Mouse (Mus musculus): ENCODE measurements around the gene Card9.
A peak's percentile ranks its signal among the peaks of the same experiment; 100 is the strongest.

Gene Card9

DNA sequence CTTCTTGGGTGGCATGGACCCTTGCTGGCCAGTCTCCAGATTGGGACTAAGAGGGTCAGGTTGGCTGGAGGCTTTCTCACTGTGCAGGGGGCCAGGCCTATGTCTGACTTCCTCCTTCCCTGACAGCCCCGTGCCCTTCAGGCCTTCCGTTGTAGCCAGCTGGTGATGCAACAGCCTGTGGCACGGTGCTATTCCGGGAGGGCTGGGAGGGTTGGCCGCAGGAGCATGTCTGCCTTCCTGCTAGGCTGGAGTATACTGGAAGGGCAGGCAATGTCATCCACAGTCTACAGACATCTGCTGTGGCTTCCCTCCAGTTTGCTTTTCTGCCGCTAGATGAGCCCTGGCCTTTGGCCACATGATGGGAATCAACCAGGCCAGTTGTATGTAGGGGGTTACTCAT lies 735 bp downstream of the Card9 start:
- peak; percentile 59 to 63 for DNase-seq

GRCm38 (mm10) chr2:26358667-26359320 lies 1.9 kb downstream of the Card9 start:
- DNase-seq, result no peak

- DNase-seq, result no peak
Measured at GRCm38 (mm10) chr2:26357484-26357883, 3.2 kb downstream of the Card9 start.

GRCm38 (mm10) chr2:26356678-26357077 lies 4.0 kb downstream of the Card9 start:
- peak; percentile 41 to 75 for DNase-seq

DNA sequence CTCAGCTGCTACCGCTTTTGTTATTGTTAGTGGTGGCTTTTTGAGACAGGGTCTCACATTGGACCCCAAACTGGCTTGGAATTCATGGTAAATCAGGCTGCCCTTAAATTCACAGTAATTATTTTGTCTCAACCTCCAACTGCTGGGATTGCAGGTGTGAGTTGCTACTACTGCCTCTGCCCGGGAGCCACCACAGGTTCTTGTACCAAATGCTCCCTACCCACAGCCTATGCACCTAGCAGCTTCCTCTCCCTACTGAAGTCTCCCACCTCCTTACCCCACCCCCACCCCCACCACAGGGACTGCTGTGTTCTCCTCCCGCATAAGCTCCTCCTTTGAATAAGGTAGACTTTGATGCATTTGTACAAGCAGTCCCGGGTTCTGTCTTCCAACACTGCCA lies 4.5 kb downstream of the Card9 start:
- no peak for DNase-seq

GRCm38 (mm10) chr2:26354401-26354800 lies 6.3 kb downstream of the Card9 start:
- no peak for DNase-seq

- no peak for DNase-seq
Measured at GRCm38 (mm10) chr2:26353066-26353980, 7.4 kb downstream of the Card9 start.

- DNase-seq, result no peak
Measured at GRCm38 (mm10) chr2:26352291-26352910, 8.3 kb downstream of the Card9 start.

- peak; percentile 95 to 96 for DNase-seq
Measured at GRCm38 (mm10) chr2:26351358-26352290, 9.1 kb downstream of the Card9 start, which contains the start of gene Dnlz. TSS of gene Dnlz (minus strand) at chr2:26352110.

GRCm38 (mm10) chr2:26348241-26348640 lies 12.5 kb downstream of the Card9 start:
- peak; percentile 61 to 82 for DNase-seq

DNA sequence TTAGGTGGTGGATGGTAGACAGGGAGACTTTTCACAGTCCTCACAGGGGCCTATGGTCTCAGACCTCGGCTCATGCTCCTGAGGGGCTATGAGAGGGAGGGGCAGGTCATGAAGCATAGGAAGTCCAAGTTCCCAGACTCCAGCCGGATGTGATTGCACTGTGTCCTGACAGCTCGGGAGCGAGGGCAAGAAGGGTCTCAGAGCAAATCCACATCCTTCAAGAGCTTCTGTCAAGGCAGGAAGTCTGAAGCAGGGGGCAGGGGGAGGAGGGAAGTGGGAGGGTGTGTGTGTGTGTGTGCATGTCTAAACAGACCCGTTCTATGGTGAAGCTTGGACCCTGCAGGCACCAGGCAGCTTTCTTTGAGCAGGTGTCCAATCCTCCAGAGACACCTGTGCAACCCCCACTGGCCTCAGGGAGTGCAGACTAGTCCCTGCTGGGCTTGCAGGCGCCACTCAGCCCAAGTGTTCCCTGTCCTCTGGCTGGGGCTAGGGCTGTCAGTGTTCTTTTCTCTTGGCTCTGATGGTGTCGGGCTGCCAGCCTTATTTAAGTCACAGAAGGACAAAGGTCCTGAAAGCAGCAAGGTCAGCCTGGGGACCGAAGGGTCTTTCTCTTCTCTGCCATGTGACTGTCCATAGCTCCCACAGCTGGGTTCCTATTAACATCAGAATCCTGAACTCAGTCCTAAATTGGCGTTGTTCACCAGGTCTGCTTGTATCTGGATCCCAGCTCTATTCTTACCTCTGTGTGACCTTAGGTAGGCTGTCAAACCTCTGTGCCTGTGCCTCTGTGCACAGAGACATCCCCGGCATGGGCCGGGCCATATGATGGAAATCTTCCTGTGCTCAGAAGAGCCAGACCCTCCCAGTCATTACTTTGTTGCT lies 17.9 kb downstream of the Card9 start:
- DNase-seq, result peak; percentile 57 to 78

- DNase-seq, result peak; percentile 75 to 87
Measured at GRCm38 (mm10) chr2:26342044-26342443, 18.7 kb downstream of the Card9 start.

- peak in 1 of 2 experiments; percentile 53 for DNase-seq
Measured at GRCm38 (mm10) chr2:26341510-26341981, 19.2 kb downstream of the Card9 start.

GRCm38 (mm10) chr2:26339204-26339551 lies 21.5 kb downstream of the Card9 start:
- DNase-seq, result no peak

DNA sequence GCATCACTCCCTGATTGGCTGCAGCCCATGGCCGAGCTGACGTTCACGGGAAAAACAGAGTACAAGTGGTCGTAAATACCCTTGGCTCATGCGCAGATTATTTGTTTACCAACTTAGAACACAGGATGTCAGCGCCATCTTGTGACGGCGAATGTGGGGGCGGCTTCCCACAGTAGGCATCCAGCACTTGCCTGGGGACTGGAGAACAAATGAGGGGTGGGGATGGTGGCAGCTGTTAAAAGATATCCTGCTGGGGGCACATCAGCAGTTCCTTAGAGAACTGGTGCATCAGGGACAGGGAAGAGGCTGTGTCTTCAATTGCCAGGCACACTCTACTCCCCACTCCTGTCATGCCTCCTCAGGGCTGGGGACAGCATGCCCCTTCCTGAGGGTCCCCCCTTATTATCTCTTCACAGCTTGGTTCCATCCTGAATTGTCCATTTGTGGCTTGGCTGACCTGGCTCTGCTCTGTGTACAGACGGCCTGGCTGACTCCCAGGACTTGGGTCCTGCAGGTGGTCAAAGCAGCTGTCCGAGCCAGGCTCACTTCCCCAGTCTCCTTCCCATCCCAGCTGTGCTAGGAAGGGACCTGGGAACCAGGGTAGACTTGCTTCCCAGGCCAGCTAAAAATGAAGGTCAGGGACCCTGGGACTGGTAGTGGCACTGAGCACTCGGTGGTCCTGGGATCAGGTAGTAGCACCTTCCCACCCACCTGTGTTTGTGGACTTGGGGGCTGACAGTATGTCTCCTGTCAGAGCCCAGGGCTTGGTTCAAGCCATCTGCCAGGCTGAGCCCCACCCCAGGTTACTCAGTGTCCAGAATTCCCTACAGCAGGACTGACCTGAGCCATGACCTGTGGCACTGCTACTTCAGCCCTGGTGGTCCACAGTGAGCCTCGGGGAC lies 22.2 kb downstream of the Card9 start:
- DNase-seq, result no peak

DNA sequence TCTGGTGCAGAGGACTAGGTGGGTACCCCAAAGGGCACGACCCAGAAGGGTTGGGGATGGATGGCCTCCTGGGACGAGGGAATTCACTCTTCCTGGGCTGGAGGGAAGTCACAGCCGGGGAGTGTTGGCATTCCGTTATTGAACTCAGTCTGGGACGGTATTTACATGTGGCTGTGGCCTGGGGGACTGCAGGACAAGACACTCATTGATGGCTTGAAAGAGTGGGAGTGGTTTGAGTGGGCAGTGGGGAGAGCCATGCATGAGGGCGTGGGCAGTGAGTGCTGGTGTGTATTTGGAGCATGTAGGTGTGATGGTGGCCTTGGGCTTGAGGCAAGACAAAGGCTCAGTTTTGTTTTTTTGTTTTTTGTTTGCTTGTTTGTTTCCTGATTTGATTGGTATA lies 30.0 kb downstream of the Card9 start:
- no peak for DNase-seq

DNA sequence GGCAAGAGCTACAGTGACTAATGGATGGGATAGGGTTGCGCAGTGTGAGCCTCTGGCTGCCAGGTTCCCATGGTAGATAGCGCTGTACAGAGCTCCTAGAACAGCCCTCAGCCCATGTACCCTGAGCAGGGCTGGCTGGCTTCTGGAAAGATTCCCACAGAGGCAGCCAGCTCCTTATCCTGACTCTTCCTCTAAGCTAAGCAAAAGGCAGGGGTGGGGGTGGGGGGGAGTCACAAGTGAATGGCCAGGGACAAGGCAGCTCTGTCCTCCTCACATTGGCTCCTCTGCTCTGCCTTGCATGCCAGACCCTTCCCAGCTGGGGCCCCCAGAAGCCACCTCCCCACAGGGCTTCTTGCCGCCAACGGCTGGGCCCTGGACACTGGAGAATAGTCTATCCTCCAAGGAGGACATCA lies 30.7 kb downstream of the Card9 start:
- no peak for DNase-seq

DNA sequence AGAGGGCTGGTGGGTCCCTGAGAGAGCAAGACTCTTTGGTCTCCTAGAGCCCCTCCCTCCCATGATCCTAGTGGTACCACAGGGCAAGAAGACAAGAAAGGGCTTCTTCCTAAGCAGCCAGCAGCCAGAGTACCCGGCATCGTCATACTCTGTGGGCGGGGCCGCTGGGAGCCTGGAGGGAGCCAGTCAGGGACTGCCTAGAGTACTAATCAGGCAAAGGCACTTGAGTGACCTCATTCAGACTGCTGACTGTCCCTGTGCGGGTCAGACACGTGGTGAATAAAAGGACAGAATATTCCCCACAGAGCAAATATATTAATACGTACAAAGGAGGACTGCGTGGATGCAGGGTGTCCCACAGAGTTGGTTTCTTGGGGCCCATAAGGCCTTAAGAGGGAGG lies 31.3 kb downstream of the Card9 start:
- DNase-seq, result no peak

GRCm38 (mm10) chr2:26327852-26328251 lies 32.9 kb downstream of the Card9 start:
- DNase-seq, result peak in 1 of 2 experiments; percentile 36
